Mouse (Mus musculus) heart, postnatal 14 days (tissue): ENCODE data around the gene Fam83e. TPM values are rescaled to one million over a fixed set of nuclear protein-coding genes. Genes with fewer than 3 reads are reported as not detected.

Source experiments
- DNase-seq, 2 experiments: peaks; one replicate each; pipeline ENCODE4 v3.0.0; 2021 to 2022
- intact Hi-C: fragments of 180-260 bp; cut with DNase I; formaldehyde crosslinking; loops from one replicate; pipeline ENCODE4 v1.15.1; 2025
- long read RNA-seq, 2 experiments: library from polyadenylated mRNA; stranded (forward); transcript quantifications; one replicate each; pipeline ENCODE4 v2.0.0; 2021
- total RNA-seq, 2 experiments: library from RNA; stranded (reverse); gene quantifications; 2 replicates each; pipeline ENCODE4 v1.2.3; 2021

Fam83e gene
- total RNA-seq, result under 1 TPM; 0.17 to 0.24 TPM
- long read RNA-seq, experiment 1, result 0 reads
- long read RNA-seq, experiment 2, result 0 reads

DNA sequence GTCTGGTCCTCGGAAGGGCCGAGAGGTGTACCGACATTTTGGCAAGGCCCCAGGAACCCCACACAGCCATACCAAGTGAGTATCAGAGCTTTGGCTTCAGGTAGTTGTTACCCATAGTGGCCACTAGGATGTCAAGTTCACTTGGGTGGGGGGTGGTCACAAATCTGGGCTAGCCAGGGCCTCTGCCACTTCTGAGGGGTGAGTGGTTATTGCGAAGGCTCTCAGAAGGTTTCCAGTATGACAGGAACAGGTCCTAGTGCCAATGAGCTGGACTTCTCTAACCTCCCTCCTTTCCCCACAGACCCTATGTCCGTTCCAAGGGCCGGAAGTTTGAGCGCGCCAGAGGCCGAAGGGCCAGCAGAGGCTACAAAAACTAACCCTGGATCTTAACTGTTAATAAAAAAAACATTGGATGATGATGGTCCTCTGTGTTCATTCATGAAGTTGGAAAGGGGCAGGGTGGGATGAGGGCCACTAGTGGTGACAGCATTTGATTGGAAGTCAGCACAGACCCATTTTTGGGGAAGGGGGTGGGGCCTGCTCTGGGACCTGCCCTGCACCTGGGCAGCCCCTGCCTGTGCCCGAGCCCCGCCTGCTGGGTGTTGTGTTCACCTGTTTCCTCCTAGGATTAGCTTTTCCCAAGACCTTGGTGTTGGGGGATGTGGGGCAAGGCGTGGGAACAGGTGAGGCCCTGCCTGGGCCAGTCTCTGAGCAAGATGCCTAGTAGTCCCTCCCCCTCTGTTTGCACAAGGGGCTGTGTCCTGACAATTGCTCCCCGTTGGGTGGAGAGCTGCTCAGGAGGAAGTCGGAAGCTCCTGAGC, at the start of gene Fam83e:
Gene Fam83e (plus strand): TSS at position 800 of the 821 bp plus-strand sequence.
- DNase-seq, result no peak
- intact Hi-C loops, result no loop called here

DNA sequence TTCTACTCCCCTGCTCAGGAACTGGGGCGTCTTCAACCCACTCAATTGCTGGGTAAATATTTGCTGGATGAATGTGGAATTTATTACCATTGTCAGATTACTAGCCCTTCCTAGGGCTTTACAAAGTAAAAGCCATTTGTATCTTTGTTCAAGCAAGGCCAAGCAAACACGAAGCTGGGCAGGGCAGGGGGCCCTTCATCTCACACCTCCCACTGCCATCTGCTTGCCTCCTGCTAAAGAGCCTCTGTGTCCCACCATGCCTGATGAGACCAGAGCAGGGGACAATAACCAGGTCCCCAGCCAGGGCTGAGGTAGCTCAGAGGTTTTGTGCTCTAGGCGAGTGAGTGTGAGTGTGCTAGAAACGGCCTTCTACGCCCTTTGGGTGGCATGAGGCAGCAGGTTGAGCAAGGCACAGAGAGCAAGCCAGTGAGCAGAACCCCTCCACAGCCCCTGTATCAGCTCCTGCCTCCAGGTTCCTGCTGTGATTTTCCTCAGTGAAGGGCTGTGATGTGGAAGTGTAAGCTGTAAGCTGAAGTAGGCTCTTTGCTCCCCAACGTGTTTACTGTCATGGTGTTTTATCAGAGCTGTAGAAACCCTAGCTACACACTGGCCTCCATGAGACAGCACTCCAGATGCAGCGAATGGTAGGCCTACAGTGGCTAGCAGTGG, 43.3 kb upstream of the Fam83e start:
- intact Hi-C loops, result loop anchor here (2.0 kb wide), 1 partner anchor 31 kb away; no protein-coding TSS in a partner anchor
- DNase-seq, result no peak

DNA sequence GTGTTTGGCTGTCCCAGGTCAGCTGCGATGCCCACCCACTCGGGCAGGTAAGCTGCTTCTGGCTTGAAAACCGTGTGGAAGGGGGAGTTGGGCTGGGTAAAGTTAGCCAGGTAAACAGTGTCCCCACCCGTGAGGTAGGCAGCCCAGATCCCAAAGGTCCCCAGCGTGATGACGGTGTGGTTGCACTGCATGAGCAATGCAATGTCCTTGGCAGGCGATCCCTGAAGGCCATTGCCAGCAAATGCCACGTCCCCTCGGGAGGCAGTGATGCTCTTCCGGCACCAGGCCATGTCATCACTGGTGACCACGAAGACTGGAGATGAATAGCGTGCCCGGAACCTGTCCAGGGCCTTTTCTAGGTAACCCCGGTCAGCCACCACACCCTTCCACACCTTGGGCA, 42.5 kb upstream of the Fam83e start:
- DNase-seq, result no peak
- intact Hi-C loops, result no loop called here

- intact Hi-C loops, result no loop called here
- DNase-seq, result peak; percentile 57 to 60
These were observed 40.9 kb upstream of the Fam83e start for GRCm38 (mm10) chr7:45679966-45680621.

DNA sequence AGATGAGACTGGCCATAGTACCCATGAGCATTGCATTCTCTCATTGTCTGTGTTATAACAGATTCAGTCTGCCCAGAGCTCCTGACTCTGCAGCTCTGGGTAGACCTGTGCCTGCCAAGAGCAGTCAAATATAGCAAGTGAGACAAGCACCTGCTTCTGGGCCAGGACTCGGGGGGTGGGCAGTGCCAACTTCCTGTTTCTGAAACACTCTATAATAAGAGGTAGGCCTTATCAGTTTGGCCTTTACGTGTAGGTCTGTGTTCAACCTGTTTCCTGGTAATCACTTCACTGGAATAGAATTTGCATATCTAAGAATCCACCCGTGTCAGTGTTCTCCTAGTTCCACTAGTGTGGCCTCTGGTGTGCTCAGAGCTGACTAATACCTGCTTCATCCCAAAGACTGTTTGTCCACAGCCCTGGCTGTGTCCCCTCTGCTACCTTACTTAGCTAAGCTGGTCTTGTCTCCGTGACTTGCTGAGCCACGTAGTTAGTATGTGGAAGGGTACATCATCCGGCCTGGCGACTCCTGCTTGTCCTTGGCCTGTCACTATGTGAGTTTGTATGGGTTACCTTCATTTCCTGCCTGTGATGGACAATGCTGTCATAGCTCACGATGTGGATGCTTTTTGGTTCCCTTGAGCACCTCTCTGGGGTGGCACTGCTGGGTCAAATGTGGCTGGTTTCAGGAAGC, 39.8 kb upstream of the Fam83e start:
- peak; percentile 50 to 67 for DNase-seq
- intact Hi-C loops, result no loop called here

- intact Hi-C loops, result loop anchor here (2.0 kb wide), 2 partner anchors 54 to 92 kb away; no protein-coding TSS in a partner anchor
- peak; percentile 90 to 94 for DNase-seq
These were observed 38.6 kb upstream of the Fam83e start for GRCm38 (mm10) chr7:45682144-45683126.

- intact Hi-C loops, result loop anchor here (2.0 kb wide), 2 partner anchors 55 to 93 kb away; no protein-coding TSS in a partner anchor
These were observed 37.5 kb upstream of the Fam83e start, which contains the start of gene Ntn5 for GRCm38 (mm10) chr7:45683396-45684050. Gene Ntn5, plus strand, starts transcription at chr7:45684022.

DNA sequence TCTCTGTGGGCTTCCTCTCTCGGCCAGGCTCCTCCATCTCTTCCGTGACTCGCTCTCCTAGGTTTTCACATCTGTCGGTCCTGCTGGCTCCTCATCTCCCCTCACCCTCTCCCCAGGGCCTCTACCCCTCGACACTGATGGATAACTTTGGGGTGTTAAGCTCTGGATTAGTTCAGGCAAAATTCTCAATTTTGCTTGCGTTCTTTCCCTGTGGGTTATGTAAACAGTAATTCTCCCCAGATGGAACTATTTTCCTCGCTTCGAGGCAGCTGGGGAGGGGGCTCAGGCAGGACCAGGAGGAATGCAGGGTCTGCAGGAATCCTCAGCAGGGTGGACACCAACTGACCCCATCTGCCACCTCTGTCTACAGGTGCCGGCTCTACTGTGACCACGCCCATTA, 35.2 kb upstream of the Fam83e start:
- intact Hi-C loops, result no loop called here
- DNase-seq, result no peak

More at GRCm38 (mm10) chr7:45683396-45684050, 37.5 kb upstream of the Fam83e start, which contains the start of gene Ntn5:
- no peak for DNase-seq

DNA sequence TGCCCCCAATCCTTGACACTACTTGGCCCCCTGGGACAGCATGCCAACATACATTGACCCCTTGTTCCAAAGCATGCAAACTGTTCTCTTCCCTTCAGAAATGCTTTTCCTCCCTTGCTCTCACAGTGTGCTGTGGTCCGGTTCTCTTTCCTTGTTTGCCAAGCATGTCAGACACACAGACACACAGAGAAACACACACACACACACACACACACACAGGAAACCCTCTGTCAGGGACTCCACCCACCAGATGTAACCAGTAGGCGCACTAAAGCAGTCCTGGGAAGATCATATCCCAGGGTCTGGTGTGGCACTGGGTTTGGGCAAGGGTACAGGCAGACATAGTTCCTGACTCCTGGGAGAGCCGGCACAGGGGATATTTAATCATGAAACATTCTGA, 34.2 kb upstream of the Fam83e start:
- intact Hi-C loops, result no loop called here
- DNase-seq, result no peak

GRCm38 (mm10) chr7:45689099-45689498, 31.9 kb upstream of the Fam83e start:
- DNase-seq, result no peak
- intact Hi-C loops, result no loop called here

DNA sequence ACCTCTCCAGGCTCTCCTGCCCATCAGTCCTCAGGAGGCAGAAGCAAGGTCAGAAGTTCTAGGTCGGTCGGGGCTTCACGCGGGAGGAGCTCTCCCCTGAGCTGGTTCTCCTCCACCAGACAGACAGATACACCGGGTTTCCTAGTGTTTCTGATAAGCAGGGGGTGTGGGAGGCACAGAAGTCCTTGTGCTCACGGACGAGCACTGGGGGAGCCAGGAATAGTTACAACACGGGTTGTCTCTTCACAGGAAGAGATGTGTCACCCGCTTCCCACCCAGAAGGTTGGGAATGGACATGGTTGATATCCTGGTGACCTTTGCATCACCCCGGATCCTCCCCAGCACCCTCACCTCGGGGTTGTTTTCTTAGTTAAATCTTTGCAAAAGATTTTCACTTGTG, 31.2 kb upstream of the Fam83e start:
- intact Hi-C loops, result no loop called here

GRCm38 (mm10) chr7:45692364-45692763, 28.6 kb upstream of the Fam83e start:
- no peak for DNase-seq
- intact Hi-C loops, result no loop called here

More for the DNA sequence above, 31.2 kb upstream of the Fam83e start:
- DNase-seq, result no peak

GRCm38 (mm10) chr7:45693921-45694591, 27.0 kb upstream of the Fam83e start, which contains the start of gene Sec1:
Gene Sec1, minus strand, starts transcription at chr7:45694402.
- DNase-seq, result no peak
- intact Hi-C loops, result no loop called here

- no peak for DNase-seq
- intact Hi-C loops, result no loop called here
These were observed 25.9 kb upstream of the Fam83e start for GRCm38 (mm10) chr7:45695098-45695497.

DNA sequence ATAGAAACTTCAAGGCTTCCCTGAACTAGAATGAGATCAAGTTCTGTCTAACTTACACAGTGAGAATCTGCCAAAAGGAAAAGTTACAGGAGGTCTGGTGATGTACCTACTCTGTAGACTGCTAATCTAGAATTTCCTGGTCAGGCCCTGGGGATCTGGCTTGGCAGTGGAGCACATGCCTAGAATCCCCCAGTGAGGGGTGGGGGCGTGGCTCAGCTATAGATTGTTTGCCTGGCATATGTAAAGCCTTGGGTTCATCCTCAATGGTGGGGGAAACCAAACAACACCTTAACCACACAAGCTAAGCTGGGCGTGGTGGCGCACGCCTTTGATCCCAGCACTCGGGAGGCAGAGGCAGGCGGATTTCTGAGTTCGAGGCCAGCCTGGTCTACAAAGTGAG, 23.1 kb upstream of the Fam83e start:
- DNase-seq, result no peak
- intact Hi-C loops, result no loop called here

DNA sequence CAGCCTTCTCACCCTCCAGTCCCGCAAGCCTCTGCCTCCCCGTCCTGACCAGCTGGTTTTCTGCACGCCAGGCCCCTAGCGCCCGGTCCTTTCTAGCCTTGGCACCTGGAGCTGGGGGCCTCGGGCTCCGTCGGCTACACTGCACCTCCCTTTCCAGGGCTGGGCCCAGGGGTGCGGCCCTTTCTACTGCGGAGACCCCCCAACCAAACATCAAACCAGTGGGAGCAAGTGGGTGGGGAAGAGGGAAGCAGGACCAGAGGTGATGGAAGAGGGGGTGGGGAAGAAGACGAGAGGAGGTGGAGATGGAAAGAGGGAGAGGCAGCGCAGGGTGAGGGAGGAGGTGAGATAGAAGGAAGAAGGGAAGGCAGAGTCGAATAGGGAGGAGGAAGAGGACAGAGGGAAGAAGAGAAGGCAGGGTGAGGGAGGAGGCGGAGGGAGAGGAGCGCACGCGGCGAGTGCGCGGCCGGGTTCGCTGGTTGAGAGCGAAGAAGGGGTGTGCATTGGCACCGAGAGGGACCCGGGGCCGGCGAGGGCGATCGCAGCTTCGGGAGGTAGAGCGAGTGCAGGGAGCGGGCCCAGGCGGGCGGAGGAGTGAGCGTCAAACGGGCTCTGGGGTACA, 21.4 kb upstream of the Fam83e start, which contains the start of gene Car11:
Gene Car11 (plus strand): TSS at position 321 of the 619 bp plus-strand sequence.
- intact Hi-C loops, result loop anchor here (5.0 kb wide), 1 partner anchor 237 kb away; no protein-coding TSS in a partner anchor
- peak in 1 of 2 experiments; percentile 17 for DNase-seq
